Mouse (Mus musculus) small intestine, adult 2 months (tissue): ENCODE data around the gene Tdrd7. TPM values are rescaled to one million over a fixed set of nuclear protein-coding genes. Genes with fewer than 3 reads are reported as not detected.

Source experiments
- H3K27ac ChIP-seq: fragments of 200-500 bp; 2 replicates; pipeline ENCODE4 v1.5.1; 2012; ENCODE audit warnings: low read depth, low read length, control low read depth, inconsistent platforms; ENCODE audit not compliant: insufficient read depth
- H3K27me3 ChIP-seq: fragments of 200-500 bp; 2 replicates; pipeline ENCODE4 v1.6.1; 2012; ENCODE audit warnings: mild to moderate bottlenecking, moderate library complexity, low read length, inconsistent platforms; ENCODE audit not compliant: control insufficient read depth, insufficient read depth
- H3K36me3 ChIP-seq: fragments of 200-500 bp; 2 replicates; pipeline ENCODE4 v1.6.1; 2012; ENCODE audit warnings: mild to moderate bottlenecking, low read length, control low read depth, inconsistent platforms; ENCODE audit not compliant: control insufficient read depth, insufficient read depth
- H3K4me1 ChIP-seq: fragments of 200-500 bp; 2 replicates; pipeline ENCODE4 v1.6.1; 2012; ENCODE audit warnings: low read length, inconsistent platforms, mixed read lengths; ENCODE audit not compliant: control insufficient read depth, insufficient read depth, insufficient read length
- H3K4me3 ChIP-seq: fragments of 200-500 bp; 2 replicates; pipeline ENCODE4 v1.5.1; 2012; ENCODE audit warnings: low read depth, mild to moderate bottlenecking, control low read depth, inconsistent platforms, low read length, moderate library complexity
- CTCF ChIP-seq: fragments of 200-500 bp; IDR thresholded peaks from 2 replicates; pipeline ENCODE4 v1.5.1; 2012; ENCODE audit warnings: low read depth, mild to moderate bottlenecking, control low read depth, inconsistent platforms, low read length, moderate library complexity, mixed read lengths; ENCODE audit not compliant: insufficient replicate concordance, insufficient read length; ENCODE audit errors: extremely low read depth
- POLR2A ChIP-seq: fragments of 200-500 bp; IDR thresholded peaks from 2 replicates; pipeline ENCODE4 v1.6.1; 2012; ENCODE audit warnings: low read depth, mild to moderate bottlenecking, control low read depth, inconsistent platforms, low read length, moderate library complexity
- WGBS: fragments of 180-500 bp; shearing (Covaris S2); methylation state at CpG from one replicate; pipeline ENCODE4 v1.1.7; 2018; 5-methylcytosine and 5-hydroxymethylcytosine counted together
- polyA plus RNA-seq: library from polyadenylated mRNA; depleted of rRNA; stranded (reverse); fragments of >200 nt; gene quantifications from 2 replicates; pipeline ENCODE4 v1.2.3, GENCODE M21; 2012

Tdrd7 gene
- polyA plus RNA-seq, 1 experiment, result 21.9 TPM

- Histone ChIP-seq H3K27ac (no peak overlapping the region), H3K36me3 (no peaks in the 10 kb centered on the region), H3K4me3 (no peak overlapping the region), H3K4me1 (peaks cover 4% of the 10 kb centered on the region; the same call in 1 of the 2 replicates), H3K27me3 (no peaks in the 10 kb centered on the region)
- 80% methylated on average over 7 of the region's 7 CpGs for WGBS
- TF ChIP-seq POLR2A (no peak), CTCF (no peak)
Observed at GRCm38 (mm10) chr4:45949109-45949848, 15.9 kb upstream of the Tdrd7 start.

GRCm38 (mm10) chr4:45951830-45952229, 13.3 kb upstream of the Tdrd7 start:
- H3K4me1 ChIP-seq, result peaks cover 4% of the 10 kb centered on the region; the same call in 1 of the 2 replicates
- no peaks in the 10 kb centered on the region for H3K36me3 ChIP-seq
- no peak overlapping the region for H3K27ac ChIP-seq
- no peak for TF ChIP-seq CTCF
- TF ChIP-seq POLR2A, result no peak
- no peaks in the 10 kb centered on the region for H3K27me3 ChIP-seq
- WGBS, result 95% methylated on average over 18 of the region's 18 CpGs
- no peak overlapping the region for H3K4me3 ChIP-seq

GRCm38 (mm10) chr4:45953025-45953919, 11.9 kb upstream of the Tdrd7 start:
- H3K36me3 ChIP-seq, result no peaks in the 10 kb centered on the region
- WGBS, result 88% methylated on average over 23 of the region's 23 CpGs
- H3K4me3 ChIP-seq, result no peak overlapping the region
- no peaks in the 10 kb centered on the region for H3K27me3 ChIP-seq
- no peak overlapping the region for H3K27ac ChIP-seq
- peaks cover 4% of the 10 kb centered on the region; the same call in 1 of the 2 replicates for H3K4me1 ChIP-seq
- no peak for TF ChIP-seq CTCF
- no peak for TF ChIP-seq POLR2A

- Histone ChIP-seq H3K27ac (no peak overlapping the region), H3K27me3 (no peaks in the 10 kb centered on the region), H3K36me3 (no peaks in the 10 kb centered on the region), H3K4me3 (no peak overlapping the region), H3K4me1 (no peaks in the 10 kb centered on the region)
- TF ChIP-seq POLR2A (no peak), CTCF (no peak)
- WGBS, result 90% methylated on average over 4 of the region's 4 CpGs
Observed at GRCm38 (mm10) chr4:45955235-45955634, 9.9 kb upstream of the Tdrd7 start.

GRCm38 (mm10) chr4:45956131-45956530, 9.0 kb upstream of the Tdrd7 start:
- TF ChIP-seq CTCF, result no peak
- no peak for TF ChIP-seq POLR2A
- H3K36me3 ChIP-seq, result no peaks in the 10 kb centered on the region
- WGBS, result 95% methylated on average over 8 of the region's 8 CpGs
- no peaks in the 10 kb centered on the region for H3K4me1 ChIP-seq
- H3K27me3 ChIP-seq, result no peaks in the 10 kb centered on the region
- no peak overlapping the region for H3K4me3 ChIP-seq
- no peak overlapping the region for H3K27ac ChIP-seq

- H3K27ac ChIP-seq, result no peak overlapping the region
- WGBS, result 97% methylated on average over 4 of the region's 4 CpGs
- TF ChIP-seq POLR2A, result no peak
- TF ChIP-seq CTCF, result no peak
- no peaks in the 10 kb centered on the region for H3K27me3 ChIP-seq
- H3K4me3 ChIP-seq, result no peak overlapping the region
- no peaks in the 10 kb centered on the region for H3K4me1 ChIP-seq
- no peaks in the 10 kb centered on the region for H3K36me3 ChIP-seq
Observed at GRCm38 (mm10) chr4:45956706-45957105, 8.4 kb upstream of the Tdrd7 start.

GRCm38 (mm10) chr4:45965737-45966447, 758 bp downstream of the Tdrd7 start:
- peak overlapping the region; percentile 94 for H3K27ac ChIP-seq
- no peaks in the 10 kb centered on the region for H3K36me3 ChIP-seq
- no peak overlapping the region for H3K4me3 ChIP-seq
- peak; percentile 34; the same call in 1 of the 2 replicates for TF ChIP-seq POLR2A
- no peak for TF ChIP-seq CTCF
- WGBS, result 11% methylated on average over 13 of the region's 13 CpGs
- H3K27me3 ChIP-seq, result no peaks in the 10 kb centered on the region
- H3K4me1 ChIP-seq, result peaks cover 40% of the 10 kb centered on the region
